Mouse (Mus musculus) lung, postnatal 10 days (tissue): Measurements from ENCODE around the gene Ifna5.
"Not testable (repeated sequence)": the region's sequence is repeated elsewhere in the genome, so short reads cannot be mapped to it uniquely, and the experiment has no call there.

Source experiments
- DNase-seq: peaks from one replicate; pipeline ENCODE4 v3.0.0; 2021

Gene Ifna5

DNA sequence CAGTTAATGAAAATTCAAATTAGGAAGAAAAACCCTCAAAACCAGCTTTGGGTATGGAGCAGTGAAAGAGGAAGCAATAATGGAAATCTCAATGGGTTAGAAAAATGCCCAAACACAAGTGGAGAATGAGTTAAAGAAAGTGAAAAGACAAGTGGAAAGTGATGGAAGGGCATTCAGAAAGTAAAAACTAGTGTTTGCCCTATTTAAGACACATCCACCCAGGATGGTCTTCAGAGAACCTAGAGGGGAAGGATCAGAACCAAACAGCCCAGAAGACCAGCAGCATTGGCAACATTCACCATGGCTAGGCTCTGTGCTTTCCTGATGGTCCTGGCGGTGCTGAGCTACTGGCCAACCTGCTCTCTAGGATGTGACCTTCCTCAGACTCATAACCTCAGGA lies at the start of gene Ifna5:
Gene Ifna5, plus strand, starts transcription at position 301 of the 400 bp plus-strand sequence.
- DNase-seq = not testable (repeated sequence)

DNA sequence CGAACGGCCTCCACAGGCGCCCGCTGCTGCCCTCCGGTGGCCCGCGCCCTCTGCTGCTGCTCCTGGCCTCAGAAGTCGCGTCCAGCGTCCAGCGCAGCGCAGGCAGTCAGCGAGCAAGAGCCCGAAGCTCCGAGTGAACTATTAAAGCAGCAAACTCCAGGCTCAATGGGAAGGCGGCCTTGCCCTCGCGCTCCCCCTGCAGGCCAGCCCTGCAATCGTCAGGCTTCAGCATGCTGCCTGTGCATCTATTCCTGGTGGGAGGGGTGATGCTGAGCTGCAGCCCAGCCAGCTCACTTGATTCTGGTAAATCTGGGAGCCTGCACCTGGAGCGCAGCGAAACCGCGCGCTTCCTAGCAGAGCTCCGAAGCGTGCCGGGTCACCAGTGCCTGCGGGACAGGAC lies 46.9 kb upstream of the Ifna5 start, which contains the start of gene Gm13277:
Gene Gm13277, plus strand, starts transcription at position 231 of the 400 bp plus-strand sequence.
- peak; percentile 83 for DNase-seq

DNA sequence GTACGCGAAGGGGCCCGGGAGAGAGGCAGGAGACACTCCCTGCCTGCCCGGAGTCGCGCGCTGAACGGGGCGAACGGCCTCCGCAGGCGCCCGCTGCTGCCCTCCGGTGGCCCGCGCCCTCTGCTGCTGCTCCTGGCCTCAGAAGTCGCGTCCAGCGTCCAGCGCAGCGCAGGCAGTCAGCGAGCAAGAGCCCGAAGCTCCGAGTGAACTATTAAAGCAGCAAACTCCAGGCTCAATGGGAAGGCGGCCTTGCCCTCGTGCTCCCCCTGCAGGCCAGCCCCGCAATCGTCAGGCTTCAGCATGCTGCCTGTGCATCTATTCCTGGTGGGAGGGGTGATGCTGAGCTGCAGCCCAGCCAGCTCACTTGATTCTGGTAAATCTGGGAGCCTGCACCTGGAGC lies 44.1 kb upstream of the Ifna5 start, which contains the start of gene Gm13278:
Gene Gm13278, plus strand, starts transcription at position 301 of the 400 bp plus-strand sequence.
- not testable (repeated sequence) for DNase-seq

DNA sequence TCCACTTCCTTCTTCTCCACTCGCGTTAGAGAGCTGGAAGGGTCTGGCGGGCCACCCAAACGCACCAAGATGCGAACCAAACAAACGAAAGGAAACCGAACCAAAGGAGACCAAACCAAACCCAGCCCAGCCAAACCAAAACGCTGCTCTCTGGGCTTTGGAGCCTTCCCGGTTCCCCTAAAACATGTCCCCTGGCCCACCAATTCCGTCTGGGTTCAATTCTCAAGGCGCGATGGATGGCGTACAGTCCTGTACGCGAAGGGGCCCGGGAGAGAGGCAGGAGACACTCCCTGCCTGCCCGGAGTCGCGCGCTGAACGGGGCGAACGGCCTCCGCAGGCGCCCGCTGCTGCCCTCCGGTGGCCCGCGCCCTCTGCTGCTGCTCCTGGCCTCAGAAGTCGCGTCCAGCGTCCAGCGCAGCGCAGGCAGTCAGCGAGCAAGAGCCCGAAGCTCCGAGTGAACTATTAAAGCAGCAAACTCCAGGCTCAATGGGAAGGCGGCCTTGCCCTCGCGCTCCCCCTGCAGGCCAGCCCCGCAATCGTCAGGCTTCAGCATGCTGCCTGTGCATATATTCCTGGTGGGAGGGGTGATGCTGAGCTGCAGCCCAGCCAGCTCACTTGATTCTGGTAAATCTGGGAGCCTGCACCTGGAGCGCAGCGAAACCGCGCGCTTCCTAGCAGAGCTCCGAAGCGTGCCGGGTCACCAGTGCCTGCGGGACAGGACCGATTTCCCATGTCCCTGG lies 41.2 kb upstream of the Ifna5 start, which contains the start of gene Gm13275:
Gene Gm13275, plus strand, starts transcription at position 552 of the 740 bp plus-strand sequence.
- peak; percentile 72 for DNase-seq

- DNase-seq = not testable (repeated sequence)
Measured at GRCm38 (mm10) chr4:88797097-88797496, 38.2 kb upstream of the Ifna5 start, which contains the start of gene Gm13279. Gene Gm13279 (plus strand): TSS chr4:88797397.

DNA sequence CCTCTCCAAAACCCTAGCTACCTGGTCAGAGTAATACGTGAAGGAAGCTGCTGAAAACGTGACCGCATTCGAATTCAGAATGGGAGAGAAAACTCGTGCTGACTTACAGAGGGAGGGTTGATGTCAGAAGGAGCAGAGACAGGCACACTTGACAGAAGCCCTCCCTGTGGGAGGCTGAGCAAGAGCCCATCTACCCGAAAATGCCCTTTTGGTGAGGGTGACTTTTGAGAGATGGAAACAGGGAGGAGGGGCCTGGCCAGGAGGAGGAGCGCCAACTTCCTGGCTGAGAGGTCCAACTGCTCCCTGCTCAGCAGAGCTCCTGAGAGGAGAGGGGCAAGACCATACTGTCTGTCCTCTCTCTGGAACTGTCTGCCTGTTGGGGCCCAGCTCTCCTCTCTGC lies 36.0 kb upstream of the Ifna5 start, which contains the start of gene Gm13285:
Gene Gm13285, plus strand, starts transcription at position 301 of the 400 bp plus-strand sequence.
- DNase-seq = not testable (repeated sequence)

DNA sequence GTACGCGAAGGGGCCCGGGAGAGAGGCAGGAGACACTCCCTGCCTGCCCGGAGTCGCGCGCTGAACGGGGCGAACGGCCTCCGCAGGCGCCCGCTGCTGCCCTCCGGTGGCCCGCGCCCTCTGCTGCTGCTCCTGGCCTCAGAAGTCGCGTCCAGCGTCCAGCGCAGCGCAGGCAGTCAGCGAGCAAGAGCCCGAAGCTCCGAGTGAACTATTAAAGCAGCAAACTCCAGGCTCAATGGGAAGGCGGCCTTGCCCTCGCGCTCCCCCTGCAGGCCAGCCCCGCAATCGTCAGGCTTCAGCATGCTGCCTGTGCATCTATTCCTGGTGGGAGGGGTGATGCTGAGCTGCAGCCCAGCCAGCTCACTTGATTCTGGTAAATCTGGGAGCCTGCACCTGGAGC lies 32.4 kb upstream of the Ifna5 start, which contains the start of gene Gm13287:
Gene Gm13287, plus strand, starts transcription at position 301 of the 400 bp plus-strand sequence.
- not testable (repeated sequence) for DNase-seq

DNA sequence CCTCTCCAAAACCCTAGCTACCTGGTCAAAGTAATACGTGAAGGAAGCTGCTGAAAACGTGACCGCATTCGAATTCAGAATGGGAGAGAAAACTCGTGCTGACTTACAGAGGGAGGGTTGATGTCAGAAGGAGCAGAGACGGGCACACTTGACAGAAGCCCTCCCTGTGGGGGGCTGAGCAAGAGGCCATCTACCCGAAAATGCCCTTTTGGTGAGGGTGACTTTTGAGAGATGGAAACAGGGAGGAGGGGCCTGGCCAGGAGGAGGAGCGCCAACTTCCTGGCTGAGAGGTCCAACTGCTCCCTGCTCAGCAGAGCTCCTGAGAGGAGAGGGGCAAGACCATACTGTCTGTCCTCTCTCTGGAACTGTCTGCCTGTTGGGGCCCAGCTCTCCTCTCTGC lies 30.1 kb upstream of the Ifna5 start, which contains the start of gene Gm13288:
Gene Gm13288, plus strand, starts transcription at position 301 of the 400 bp plus-strand sequence.
- DNase-seq = not testable (repeated sequence)

- DNase-seq = peak; percentile 39
Measured at GRCm38 (mm10) chr4:88805761-88806160, 29.6 kb upstream of the Ifna5 start.

DNA sequence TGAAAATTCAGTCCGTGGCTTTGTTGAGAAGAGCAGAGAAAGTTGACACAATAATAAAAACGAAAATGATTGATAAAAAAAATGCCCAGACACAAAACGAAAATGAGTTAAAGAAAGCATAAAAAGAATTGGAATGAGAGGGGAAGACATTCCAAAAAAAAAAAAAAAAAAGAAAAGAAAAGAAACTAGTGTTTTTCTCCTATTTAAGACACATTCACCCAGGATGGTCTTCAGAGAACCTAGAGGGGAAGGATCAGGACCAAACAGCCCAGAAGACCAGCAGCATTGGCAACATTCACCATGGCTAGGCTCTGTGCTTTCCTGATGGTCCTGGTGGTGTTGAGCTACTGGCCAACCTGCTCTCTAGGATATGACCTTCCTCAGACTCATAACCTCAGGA lies 19.4 kb upstream of the Ifna5 start, which contains the start of gene Ifna7:
Gene Ifna7, plus strand, starts transcription at position 301 of the 400 bp plus-strand sequence.
- DNase-seq = no peak

GRCm38 (mm10) chr4:88819659-88820058 lies 15.7 kb upstream of the Ifna5 start, which contains the start of gene Ifna11:
Gene Ifna11 (plus strand): TSS chr4:88819959.
- no peak for DNase-seq

- DNase-seq = peak; percentile 25
Measured at GRCm38 (mm10) chr4:88822995-88823394, 12.3 kb upstream of the Ifna5 start.

DNA sequence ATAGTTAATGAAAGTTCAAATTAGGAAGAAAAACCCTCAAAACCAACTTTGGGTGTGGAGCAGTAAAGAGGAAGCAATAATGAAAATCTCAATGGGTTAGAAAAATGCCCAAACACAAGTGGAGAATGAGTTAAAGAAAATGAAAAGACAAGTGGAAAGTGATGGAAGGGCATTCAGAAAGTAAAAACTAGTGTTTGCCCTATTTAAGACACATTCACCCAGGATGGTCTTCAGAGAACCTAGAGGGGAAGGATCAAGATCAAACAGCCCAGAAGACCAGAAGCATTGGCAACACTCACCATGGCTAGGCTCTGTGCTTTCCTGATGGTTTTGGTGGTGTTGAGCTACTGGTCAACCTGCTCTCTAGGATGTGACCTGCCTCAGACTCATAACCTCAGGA lies 8.2 kb upstream of the Ifna5 start, which contains the start of gene Ifna6:
Gene Ifna6, plus strand, starts transcription at position 301 of the 400 bp plus-strand sequence.
- not testable (repeated sequence) for DNase-seq

GRCm38 (mm10) chr4:88830523-88830922 lies 4.8 kb upstream of the Ifna5 start:
- DNase-seq = peak; percentile 47

GRCm38 (mm10) chr4:88838828-88839227 lies 3.5 kb downstream of the Ifna5 start:
- peak; percentile 16 for DNase-seq

GRCm38 (mm10) chr4:88840058-88840457 lies 4.7 kb downstream of the Ifna5 start:
- no peak for DNase-seq

- no peak for DNase-seq
Measured at GRCm38 (mm10) chr4:88841438-88841911, 6.2 kb downstream of the Ifna5 start, which contains the start of gene Ifna4. Gene Ifna4 (plus strand): TSS chr4:88841861.

DNA sequence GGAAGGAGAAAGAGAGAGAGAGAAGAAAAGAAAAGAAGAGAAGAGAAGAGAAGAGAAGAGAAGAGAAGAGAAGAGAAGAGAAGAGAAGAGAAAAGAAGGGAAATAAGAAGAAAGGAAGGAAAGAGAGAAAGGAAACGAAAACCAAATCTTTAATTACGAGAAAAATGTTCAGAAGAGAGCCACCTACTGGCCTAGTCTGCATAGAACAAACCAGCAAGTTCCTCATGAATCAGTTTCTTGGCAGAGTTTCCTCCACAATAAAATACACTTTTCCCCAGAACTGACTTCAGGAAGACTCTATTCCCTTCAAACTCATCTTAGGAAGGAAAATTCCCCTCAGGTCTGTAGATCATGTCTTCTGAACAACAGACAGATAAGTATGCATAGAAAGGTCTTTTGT lies 10.0 kb downstream of the Ifna5 start:
- DNase-seq = no peak

- no peak for DNase-seq
Measured at GRCm38 (mm10) chr4:88849698-88850097, 14.4 kb downstream of the Ifna5 start, which contains the start of gene Ifna1. Gene Ifna1 (plus strand): TSS chr4:88850087.

- DNase-seq = no peak
Measured at GRCm38 (mm10) chr4:88851026-88851763, 15.9 kb downstream of the Ifna5 start.

- DNase-seq = no peak
Measured at GRCm38 (mm10) chr4:88859214-88859613, 23.9 kb downstream of the Ifna5 start.

DNA sequence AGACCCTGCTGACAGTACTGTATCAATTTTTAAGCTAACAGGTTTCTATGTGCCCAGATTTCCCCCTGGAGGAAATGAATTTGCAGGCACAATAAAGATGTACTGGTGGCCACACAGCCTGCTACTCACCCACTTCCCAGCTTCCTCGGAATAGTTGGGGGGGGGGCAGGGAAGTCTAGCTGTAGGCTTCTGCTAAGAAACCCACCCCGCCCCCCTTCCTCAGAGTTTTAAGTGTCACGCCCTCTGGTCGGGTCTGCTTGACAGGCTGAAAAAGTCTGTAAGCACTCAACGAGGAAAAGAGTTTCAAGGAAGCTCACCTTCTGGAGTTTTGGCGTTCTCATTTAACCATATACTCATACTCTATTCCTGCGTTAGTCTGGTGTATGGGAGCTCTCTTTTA lies 28.0 kb downstream of the Ifna5 start:
- no peak for DNase-seq

DNA sequence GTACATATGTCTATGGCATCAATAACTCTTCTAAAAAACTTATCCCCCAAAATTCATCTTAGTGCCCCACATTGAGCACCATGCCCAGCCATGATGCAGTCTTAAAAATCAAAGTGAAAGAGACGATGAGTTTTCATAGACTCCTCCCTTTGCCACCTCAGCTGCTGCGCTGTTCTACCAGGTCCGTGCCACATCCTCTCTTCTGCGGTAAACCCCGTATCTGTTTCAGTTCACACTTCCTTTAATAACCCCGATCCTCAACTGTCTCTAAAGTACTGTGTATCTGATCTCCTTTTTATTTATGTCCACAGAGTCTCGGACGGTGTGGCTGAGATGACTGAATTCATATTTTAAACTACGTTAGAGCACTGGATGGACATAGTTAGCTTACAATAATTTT lies 29.3 kb downstream of the Ifna5 start:
- no peak for DNase-seq
